Comparison of ENCODE assay signal across 31 mouse cellular contexts in genomic region chr2:49768916-49769315, GRCm38 (mm10). TPM values are rescaled to one million over a fixed set of nuclear protein-coding genes. Genes with fewer than 3 reads are reported as not detected.
DNase-seq lines count a peak whose midpoint lies in the region; ATAC-seq lines count a peak whose summit lies in the region.
"Had no signal": no experiment of that assay in that cellular context is flagged by ENCODE, and none has a peak within 500 bp of the region (broad histone marks: within the 10 kb centered on the region; RNA-seq: fewer than 3 reads in every experiment).

No protein-coding gene starts in this region.

- no peaks in the 10 kb centered on the region for H3K9me3 ChIP-seq in kidney, embryonic 15.5 days (replicated peaks)
- no peaks in the 10 kb centered on the region for H3K9me3 ChIP-seq in stomach, embryonic 16.5 days (replicated peaks; ENCODE audit: control insufficient read depth, low read length)
- H3K9me3 ChIP-seq in intestine, embryonic 15.5 days, result no peaks in the 10 kb centered on the region
- H3K9me3 ChIP-seq: forebrain, embryonic 12.5 days; heart, embryonic 10.5 days; heart, embryonic 15.5 days; liver, embryonic 12.5 days; neural tube, embryonic 15.5 days had no signal

- H3K9ac ChIP-seq in kidney, embryonic 15.5 days, result no peak overlapping the region
- no peak overlapping the region for H3K9ac ChIP-seq in stomach, embryonic 16.5 days (ENCODE audit: low read length)
- no peak overlapping the region for H3K9ac ChIP-seq in intestine, embryonic 15.5 days
- H3K9ac ChIP-seq: forebrain, embryonic 12.5 days; heart, embryonic 15.5 days; liver, embryonic 12.5 days; liver, postnatal 0 days; neural tube, embryonic 15.5 days had no signal

- WGBS in kidney, embryonic 15.5 days, result 56% methylated on average over 2 of the region's 2 CpGs
- 56% methylated on average over 2 of the region's 2 CpGs for WGBS in stomach, embryonic 16.5 days
- WGBS in intestine, embryonic 15.5 days, result 70% methylated on average over 2 of the region's 2 CpGs

- no peaks in the 10 kb centered on the region for H3K36me3 ChIP-seq in kidney, embryonic 15.5 days
- H3K36me3 ChIP-seq in stomach, embryonic 16.5 days (ENCODE audit: control insufficient read depth, insufficient read depth, low read length), result no peaks in the 10 kb centered on the region
- no peaks in the 10 kb centered on the region for H3K36me3 ChIP-seq in intestine, embryonic 15.5 days
- H3K36me3 ChIP-seq: heart, embryonic 10.5 days; heart, embryonic 15.5 days; liver, embryonic 12.5 days had no signal

- no peaks in the 10 kb centered on the region for H3K27me3 ChIP-seq in kidney, embryonic 15.5 days
- no peaks in the 10 kb centered on the region for H3K27me3 ChIP-seq in stomach, embryonic 16.5 days (ENCODE audit: control insufficient read depth, insufficient read depth, low read length)
- H3K27me3 ChIP-seq in intestine, embryonic 15.5 days (replicated peaks), result no peaks in the 10 kb centered on the region
- H3K27me3 ChIP-seq: forebrain, embryonic 12.5 days; heart, embryonic 15.5 days; liver, embryonic 12.5 days; neural tube, embryonic 15.5 days; Patski had no signal

- H3K4me3 ChIP-seq in kidney, embryonic 15.5 days (replicated peaks), result no peak overlapping the region
- H3K4me3 ChIP-seq in stomach, embryonic 16.5 days (replicated peaks; ENCODE audit: low read length), result no peak overlapping the region
- H3K4me3 ChIP-seq in intestine, embryonic 15.5 days (replicated peaks), result no peak overlapping the region
- H3K4me3 ChIP-seq: erythroblast, embryonic 14.5 days; forebrain, embryonic 12.5 days; heart, embryonic 10.5 days; heart, embryonic 15.5 days; layer of hippocampus, adult 2 months; liver, embryonic 12.5 days; neural tube, embryonic 15.5 days had no signal

- H3K4me2 ChIP-seq in kidney, embryonic 15.5 days, result no peak overlapping the region
- H3K4me2 ChIP-seq in stomach, embryonic 16.5 days (ENCODE audit: low read depth, low read length), result no peak overlapping the region
- no peak overlapping the region for H3K4me2 ChIP-seq in intestine, embryonic 15.5 days (replicated peaks)
- H3K4me2 ChIP-seq: forebrain, embryonic 12.5 days; heart, embryonic 15.5 days; liver, embryonic 12.5 days; neural tube, embryonic 15.5 days had no signal

- DNase-seq in kidney, adult 18-20 months, result peak; percentile 31
- peak; percentile 43 to 85 for DNase-seq in kidney, postnatal 25 days
- no peak for DNase-seq in right cerebral cortex, adult 2 months (ENCODE audit: low spot score in 2 of 2)
- no peak for DNase-seq in gastrocnemius, postnatal 36 days
- no peak for DNase-seq in cerebellum, adult 9-11 months
- DNase-seq: adrenal gland, postnatal 25 days; cerebellum, adult 11-12 months; cerebellum, postnatal 10 days; gastrocnemius, postnatal 14 days; heart, adult 11 months; left cerebral cortex, postnatal 4 days; liver, postnatal 0 days; lung, postnatal 36 days; midbrain, embryonic 14.5 days; spleen, adult 18-20 months had no signal

- peaks cover 37% of the 10 kb centered on the region for H3K4me1 ChIP-seq in kidney, embryonic 15.5 days
- peaks cover 14% of the 10 kb centered on the region; the same call in 1 of the 2 replicates for H3K4me1 ChIP-seq in stomach, embryonic 16.5 days (ENCODE audit: control insufficient read depth, insufficient read depth, low read length)
- H3K4me1 ChIP-seq in intestine, embryonic 15.5 days (replicated peaks), result 0 out of 2 replicates have a peak, but pooled peaks cover 2% of the 10 kb centered on the region
- H3K4me1 ChIP-seq: forebrain, embryonic 12.5 days had no signal

- no peak for ATAC-seq in kidney, embryonic 15.5 days (replicated peaks; ENCODE audit: low FRiP score)
- ATAC-seq in stomach, embryonic 16.5 days (ENCODE audit: insufficient read depth, low FRiP score), result no peak; the same call in 1 of the 2 replicates
- ATAC-seq in intestine, embryonic 15.5 days, result no peak
- ATAC-seq: hindbrain, postnatal 0 days; intestine, embryonic 16.5 days; liver, embryonic 12.5 days; liver, postnatal 0 days; Patski had no signal

- H3K27ac ChIP-seq in kidney, embryonic 15.5 days, result peak overlapping the region; percentile 49
- H3K27ac ChIP-seq in stomach, embryonic 16.5 days (ENCODE audit: low read length), result peak overlapping the region; percentile 68
- no peak overlapping the region for H3K27ac ChIP-seq in intestine, embryonic 15.5 days
- H3K27ac ChIP-seq: forebrain, embryonic 12.5 days; heart, embryonic 10.5 days; heart, embryonic 15.5 days; hindbrain, postnatal 0 days; layer of hippocampus, adult 2 months; liver, embryonic 12.5 days; neural tube, embryonic 15.5 days had no signal

- intact Hi-C loops in gastrocnemius, postnatal 36 days (cut with DNase I), result no loop called here

RNA-seq across cellular contexts. Expression of gene Lypd6b, which starts 18.6 kb away (rescaled TPM):
- polyA plus RNA-seq in kidney, embryonic 15.5 days (2015; fragmentation: Nextera tagmentation; extraction: Ambion mirVana), result 10.0 and 11.6 TPM in 2 replicates
- polyA plus RNA-seq in stomach, embryonic 16.5 days (2015; fragmentation: Nextera tagmentation; extraction: Ambion mirVana), result 20.8 and 26.4 TPM in 2 replicates
- total RNA-seq in gastrocnemius, postnatal 36 days (2021), result not detected
- polyA plus RNA-seq in intestine, embryonic 15.5 days (2015; fragmentation: Nextera tagmentation; extraction: Ambion mirVana), result 2.0 and 2.8 TPM in 2 replicates
- total RNA-seq: gastrocnemius, postnatal 14 days; heart, postnatal 25 days; megakaryocyte-erythroid progenitor cell, adult 5-6 weeks; MEL had no signal
- polyA plus RNA-seq: erythroblast, embryonic 14.5 days; liver, postnatal 0 days had no signal

Comparison
In these comparisons a context has a peak if more than half of its experiments do, and no peak if none do; other contexts are left out.
1. DNase-seq: peak in kidney, adult 18-20 months (single experiment) and kidney, postnatal 25 days (2 of 2); none in right cerebral cortex, adult 2 months (0 of 2), gastrocnemius, postnatal 36 days (0 of 2) and cerebellum, adult 9-11 months (single experiment).